Mouse (Mus musculus): ENCODE results near the gene Usp47.

Usp47 gene

DNA sequence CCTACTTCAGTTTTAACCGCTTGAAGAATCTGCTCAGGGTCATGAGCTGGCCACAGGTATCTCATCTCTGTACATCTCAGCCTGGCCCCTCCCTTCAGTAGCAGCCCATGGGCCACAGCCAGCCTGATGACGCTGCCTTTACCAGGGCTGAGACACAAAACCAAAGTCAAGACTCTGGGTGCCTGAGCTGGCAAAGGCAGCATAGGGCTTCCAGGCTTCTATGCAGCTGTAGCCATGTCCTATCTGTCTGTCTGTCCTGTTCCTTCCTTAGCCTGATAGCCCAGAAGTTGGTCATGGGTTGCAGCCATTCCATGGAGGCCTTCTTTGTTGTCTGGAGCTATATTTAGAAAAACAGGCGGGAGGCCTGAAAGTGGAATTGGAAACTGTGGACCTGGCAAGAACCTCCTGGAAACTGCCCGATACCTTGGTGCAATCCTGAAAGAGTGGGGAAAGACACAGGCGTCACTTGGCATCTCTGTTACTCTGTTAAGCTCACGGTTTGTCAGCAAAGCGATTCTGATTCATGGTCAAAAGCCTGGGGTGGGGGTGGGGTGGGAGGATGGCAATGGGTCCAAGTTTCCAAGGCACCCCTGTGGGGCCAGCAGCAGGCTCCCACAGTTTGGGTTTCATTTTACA, 102.4 kb downstream of the Usp47 start:
- no peak for DNase-seq

DNA sequence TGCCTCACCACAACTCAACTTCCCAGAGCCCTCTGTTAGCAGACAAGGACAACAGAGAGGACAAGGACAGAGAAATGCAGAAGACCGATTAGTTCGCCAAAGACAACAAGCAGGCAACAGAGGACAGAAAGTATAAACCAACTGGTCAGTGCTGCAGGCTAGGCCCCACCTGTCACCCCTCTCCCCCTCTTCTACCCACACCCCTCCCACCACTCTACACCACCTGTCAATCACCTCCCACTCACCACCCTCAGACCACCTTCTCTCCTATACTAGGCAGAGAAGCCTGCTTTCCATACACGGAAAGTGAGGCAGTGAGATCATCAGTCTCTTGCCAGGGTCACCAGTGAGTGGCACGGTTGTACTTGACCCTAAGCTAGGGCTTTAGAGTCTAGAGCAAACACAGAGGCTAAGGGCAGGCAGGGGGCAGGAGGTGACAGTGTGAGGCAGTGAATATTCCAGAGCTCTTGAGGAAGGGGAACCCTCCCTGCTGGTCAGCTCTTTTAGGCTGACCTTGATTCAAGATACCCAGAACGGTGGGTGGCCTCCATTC, 103.9 kb downstream of the Usp47 start:
- DNase-seq = no peak

DNA sequence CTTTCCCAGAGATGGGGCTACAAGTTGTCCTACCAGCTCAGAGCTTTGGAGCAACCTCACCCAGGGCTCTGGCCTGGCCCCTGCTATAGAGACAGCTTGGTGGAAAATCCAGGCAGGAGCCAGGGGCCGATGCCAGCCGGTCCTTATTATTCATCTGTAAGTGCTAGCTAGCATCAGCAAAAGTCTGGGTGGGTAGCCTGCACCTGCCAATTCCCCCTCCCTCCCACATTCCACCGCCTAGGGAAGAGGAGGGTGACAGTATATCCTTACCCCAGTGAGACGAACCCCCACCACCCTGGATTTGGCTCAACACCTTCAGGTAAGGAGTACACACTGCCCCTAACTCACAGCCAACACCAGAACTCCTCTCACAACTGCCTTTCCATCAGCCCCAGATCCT, 104.7 kb downstream of the Usp47 start:
- no peak for DNase-seq

DNA sequence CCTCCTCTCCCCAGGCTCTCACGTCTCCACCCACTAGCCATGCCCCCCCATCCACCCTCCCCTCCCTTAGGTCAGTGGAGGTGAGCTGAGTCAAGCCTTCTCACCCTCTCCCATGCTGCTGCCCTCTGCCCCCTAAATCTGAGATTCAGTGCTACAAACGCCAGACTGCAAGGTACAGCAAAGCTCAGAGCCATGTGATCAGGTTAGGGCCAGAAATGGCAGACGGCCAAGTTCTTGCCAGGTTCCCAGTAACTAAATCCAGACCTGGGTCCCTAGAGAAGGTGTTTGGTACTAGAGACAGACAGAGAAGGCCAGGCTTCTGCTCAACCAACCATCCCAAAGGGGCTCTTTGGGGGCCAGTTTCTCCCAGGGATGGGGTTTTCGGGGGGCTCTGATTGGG, 105.5 kb downstream of the Usp47 start:
- DNase-seq = no peak

- no peak for DNase-seq
These were observed 106.5 kb downstream of the Usp47 start for GRCm38 (mm10) chr7:112129851-112130250.

- DNase-seq = no peak
These were observed 107.4 kb downstream of the Usp47 start for GRCm38 (mm10) chr7:112130660-112131059.

DNA sequence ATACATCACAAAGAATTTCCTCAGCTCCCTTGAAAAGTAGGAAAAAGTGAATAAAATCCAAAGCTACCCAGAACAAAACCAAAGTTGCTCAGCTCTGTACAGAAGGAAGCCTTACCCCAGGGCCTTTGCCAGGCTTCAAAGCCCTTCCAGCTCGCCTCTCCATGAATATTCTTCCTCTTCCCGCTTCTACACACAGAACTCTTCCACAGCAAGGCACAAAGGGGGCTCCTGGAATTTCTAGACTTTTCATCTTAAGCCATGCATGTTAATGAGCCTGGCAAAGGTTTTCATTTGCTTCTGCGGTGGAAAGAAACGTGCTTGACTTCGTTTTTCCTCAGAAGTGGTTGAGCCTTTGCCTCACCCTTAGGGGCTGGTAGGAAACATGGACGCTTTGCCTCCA, 108.7 kb downstream of the Usp47 start:
- DNase-seq = no peak

DNA sequence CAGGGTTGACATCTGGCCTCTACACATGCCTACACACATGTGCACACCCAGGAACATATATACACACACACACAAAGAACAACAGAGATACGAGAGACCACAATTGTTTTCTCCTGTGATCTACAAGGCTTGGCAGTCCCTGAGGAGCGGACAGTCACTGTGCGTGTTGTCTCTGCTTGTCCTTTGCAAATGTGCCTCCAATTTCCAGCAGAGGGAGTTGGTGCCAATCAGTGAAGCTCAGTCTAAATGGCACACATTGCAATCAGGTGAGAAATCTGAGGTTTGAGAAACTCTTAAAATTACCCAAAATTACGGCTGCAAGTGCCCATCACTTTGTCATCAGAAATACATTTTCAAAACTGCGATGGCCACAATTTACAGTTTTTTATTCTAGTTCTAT, 110.0 kb downstream of the Usp47 start:
- DNase-seq = no peak

DNA sequence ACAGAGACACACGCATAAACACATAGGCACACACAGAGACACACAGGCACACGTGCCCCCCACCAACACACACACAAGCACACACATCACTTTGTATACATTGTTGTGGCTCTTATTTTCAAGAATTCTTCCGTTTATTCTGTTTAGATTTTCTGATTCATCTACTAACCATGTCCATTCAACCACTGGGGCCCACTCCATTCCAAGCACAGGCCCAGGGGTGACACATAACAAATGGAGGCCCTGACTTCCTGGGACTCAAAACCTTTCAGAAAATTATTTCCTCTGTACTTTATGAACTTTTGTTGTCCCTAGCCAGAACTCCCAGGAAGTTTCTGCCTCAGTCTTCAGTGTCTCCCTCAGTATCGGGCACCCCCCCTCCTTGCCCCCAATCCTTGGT, 111.9 kb downstream of the Usp47 start:
- no peak for DNase-seq

- no peak for DNase-seq
These were observed 113.2 kb downstream of the Usp47 start for GRCm38 (mm10) chr7:112136537-112136936.

- no peak for DNase-seq
These were observed 114.8 kb downstream of the Usp47 start for GRCm38 (mm10) chr7:112138168-112138508.

- DNase-seq = no peak
These were observed 115.5 kb downstream of the Usp47 start for GRCm38 (mm10) chr7:112138509-112139405.

GRCm38 (mm10) chr7:112140725-112141124, 117.4 kb downstream of the Usp47 start:
- no peak for DNase-seq

- no peak for DNase-seq
These were observed 119.3 kb downstream of the Usp47 start for GRCm38 (mm10) chr7:112142616-112143015.

DNA sequence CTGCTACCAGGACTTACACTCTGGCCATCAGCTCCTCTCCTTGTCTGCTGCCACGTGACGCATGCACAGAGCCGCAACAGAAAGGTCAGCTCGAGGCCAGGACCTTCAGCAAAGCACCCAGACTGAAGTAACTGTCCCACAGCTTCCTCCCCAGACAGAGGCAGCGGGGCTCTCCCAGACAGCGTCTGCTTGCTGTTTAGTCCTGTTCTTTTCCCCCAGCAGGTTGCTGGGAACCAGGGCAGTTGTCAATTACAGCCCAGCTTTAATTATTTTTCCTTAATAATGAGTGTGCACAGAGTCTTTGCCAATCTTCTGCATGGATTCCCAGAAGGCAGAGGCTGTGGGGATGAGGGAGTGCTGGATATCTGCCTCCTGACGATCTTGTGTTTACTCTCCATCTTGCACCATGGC, 119.8 kb downstream of the Usp47 start:
- DNase-seq = no peak

GRCm38 (mm10) chr7:112143978-112144377, 120.7 kb downstream of the Usp47 start:
- DNase-seq = no peak

- DNase-seq = no peak
These were observed 121.4 kb downstream of the Usp47 start for GRCm38 (mm10) chr7:112144646-112145179.

- no peak for DNase-seq
These were observed 124.7 kb downstream of the Usp47 start for GRCm38 (mm10) chr7:112147979-112148378.

GRCm38 (mm10) chr7:112149113-112149512, 125.8 kb downstream of the Usp47 start:
- DNase-seq = no peak

DNA sequence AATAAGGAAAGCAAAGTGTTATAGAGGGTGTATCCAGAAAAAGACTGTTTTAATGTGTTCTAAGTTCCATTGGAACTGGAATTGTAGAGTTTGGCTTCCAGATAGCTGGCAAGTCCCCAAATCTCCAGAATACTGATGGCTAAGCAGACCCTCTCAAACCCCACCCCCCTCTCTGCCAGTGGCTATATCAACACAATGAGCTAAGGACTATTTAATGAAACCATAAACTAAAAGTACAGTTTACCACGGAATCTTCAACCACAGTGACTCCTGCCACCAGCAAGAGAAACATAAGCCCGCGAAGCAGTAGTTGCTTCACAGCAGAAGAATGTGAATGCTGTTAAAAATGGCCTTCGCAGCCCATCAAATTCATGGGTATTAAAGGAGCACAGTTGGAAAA, 131.1 kb downstream of the Usp47 start:
- no peak for DNase-seq

- DNase-seq = no peak
These were observed 131.9 kb downstream of the Usp47 start for GRCm38 (mm10) chr7:112155194-112155593.

DNA sequence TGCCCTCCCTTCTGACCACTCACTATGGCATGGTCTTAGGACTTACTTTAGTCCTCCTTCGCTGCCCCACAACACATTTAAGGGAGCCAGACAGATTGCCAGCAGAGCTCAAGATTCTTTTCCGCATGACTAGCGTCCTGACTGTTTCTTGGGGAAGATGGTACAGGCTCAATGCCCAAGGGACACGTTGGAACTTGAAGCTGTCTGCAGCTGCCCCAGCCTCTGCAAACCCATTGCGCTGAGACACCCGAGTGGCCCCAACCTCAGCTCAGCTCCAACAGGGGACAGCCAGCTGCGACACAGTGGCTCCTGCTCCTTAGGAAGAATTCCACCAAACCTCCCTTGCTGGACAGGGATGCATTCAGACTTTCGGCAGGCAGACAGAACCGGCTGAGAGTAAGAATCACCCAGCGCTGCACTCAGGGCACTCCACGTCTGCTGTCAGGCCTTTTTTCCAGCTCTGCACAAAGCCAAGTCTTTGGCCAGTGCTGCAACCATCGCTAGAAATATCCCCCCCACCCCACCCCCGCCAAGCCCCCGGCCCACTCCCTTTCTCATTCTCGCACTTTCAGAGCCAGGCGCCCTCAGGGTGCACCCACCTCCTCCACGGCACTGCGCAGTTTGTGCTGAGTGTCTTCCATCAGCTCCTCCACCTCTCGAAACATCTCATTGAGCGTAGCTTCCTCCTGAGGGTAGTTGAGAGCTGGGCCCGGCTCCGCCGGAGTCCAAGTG, 134.4 kb downstream of the Usp47 start:
- DNase-seq = no peak

- no peak for DNase-seq
These were observed 135.0 kb downstream of the Usp47 start for GRCm38 (mm10) chr7:112158316-112158741.
